Mouse (Mus musculus): ENCODE data around the gene Tmed6. TPM values are rescaled to one million over a fixed set of nuclear protein-coding genes. Genes with fewer than 3 reads are reported as not detected.

Gene Tmed6
- 52.9 and 55.6 TPM in 2 replicates for polyA plus RNA-seq (2015; fragmentation: Nextera tagmentation; extraction: Ambion mirVana)

GRCm38 (mm10) chr8:107065511-107066496, at the start of gene Tmed6:
Gene Tmed6 (minus strand): TSS chr8:107065644.
- 43% methylated on average over 17 of the region's 17 CpGs for WGBS
- DNase-seq (ENCODE audit: low spot score): peak; percentile 29
- no peak for TF ChIP-seq CTCF (IDR thresholded peaks at IDR 0.05; ENCODE audit: low read depth)
- Histone ChIP-seq H3K27ac (peak within 1 kb of the TSS; percentile 68), H3K4me1 (replicated peaks; ENCODE audit: insufficient read depth, low read length) (no peaks in the 10 kb centered on the region), H3K4me2 (ENCODE audit: low read length) (no peak within 1 kb of the TSS), H3K9ac (ENCODE audit: low read depth, low read length) (no peak within 1 kb of the TSS), H3K36me3 (ENCODE audit: insufficient read depth, low read length) (peaks cover 10% of the 10 kb centered on the region; the same call in 1 of the 2 replicates), H3K27me3 (ENCODE audit: insufficient read depth, low read length) (no peaks in the 10 kb centered on the region), H3K4me3 (replicated peaks; ENCODE audit: low read depth, low read length) (no peak within 1 kb of the TSS), H3K9me3 (replicated peaks; ENCODE audit: low read length) (no peaks in the 10 kb centered on the region)
- peak; percentile 73; the same call in 1 of the 2 replicates for ATAC-seq (replicated peaks; ENCODE audit: low FRiP score, low read depth)

GRCm38 (mm10) chr8:107115008-107115320, 49.5 kb upstream of the Tmed6 start:
- Histone ChIP-seq H3K4me3 (replicated peaks; ENCODE audit: low read depth, low read length) (0 out of 2 replicates have a peak overlapping the region, but pooled peaks have one; percentile 2), H3K9me3 (replicated peaks; ENCODE audit: low read length) (no peaks in the 10 kb centered on the region), H3K4me2 (ENCODE audit: low read length) (peak overlapping the region; percentile 23; the same call in 1 of the 2 replicates), H3K36me3 (ENCODE audit: insufficient read depth, low read length) (no peaks in the 10 kb centered on the region), H3K27ac (peak overlapping the region; percentile 80), H3K27me3 (ENCODE audit: insufficient read depth, low read length) (no peaks in the 10 kb centered on the region), H3K4me1 (replicated peaks; ENCODE audit: insufficient read depth, low read length) (peaks cover 21% of the 10 kb centered on the region; the same call in 1 of the 2 replicates), H3K9ac (ENCODE audit: low read depth, low read length) (peak overlapping the region; percentile 48)
- DNase-seq (ENCODE audit: low spot score) (no peak), ATAC-seq (replicated peaks; ENCODE audit: low FRiP score, low read depth) (no peak)
- no peak for TF ChIP-seq CTCF (IDR thresholded peaks at IDR 0.05; ENCODE audit: low read depth)
- 17% methylated on average over 10 of the region's 10 CpGs for WGBS

DNA sequence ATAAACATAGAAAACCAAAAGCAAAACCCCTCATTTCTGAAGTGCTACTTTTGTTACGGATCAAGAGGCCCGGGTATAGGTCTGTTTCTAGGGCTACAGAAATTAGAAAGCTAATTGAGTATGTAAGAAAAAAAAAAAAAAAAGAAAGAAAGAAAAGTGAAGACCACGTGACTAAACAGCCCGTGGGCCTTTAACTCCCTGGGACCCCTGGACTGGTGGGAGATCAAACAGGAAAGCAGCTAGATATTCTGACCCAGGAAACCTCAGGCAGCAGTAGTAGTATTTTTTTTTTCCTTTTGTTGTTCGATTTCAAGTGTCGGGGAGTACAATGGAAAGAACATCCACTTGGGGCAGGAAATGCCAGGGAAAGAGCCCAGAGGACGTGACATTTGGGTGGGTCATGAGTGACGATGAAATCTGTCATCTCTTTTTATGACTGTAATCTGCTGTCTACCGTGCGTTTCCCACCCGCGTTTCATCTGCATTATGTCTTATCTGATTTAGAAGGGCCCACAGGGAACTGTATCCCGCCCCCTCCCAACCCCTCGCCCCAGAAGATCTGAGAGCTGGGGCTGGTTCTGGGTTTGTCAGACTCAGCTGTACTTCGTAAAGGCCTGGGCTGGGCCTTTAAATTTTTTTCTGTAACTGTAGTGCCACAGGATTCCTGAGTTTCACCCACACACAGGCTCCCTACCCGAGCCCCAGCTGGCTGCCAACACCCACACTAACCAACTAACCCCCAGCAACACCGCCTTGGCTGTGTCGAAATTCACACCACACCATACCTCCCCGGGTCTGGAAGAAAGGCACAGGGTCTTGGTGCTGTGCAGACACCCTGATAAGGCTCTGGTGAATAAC, 48.9 kb upstream of the Tmed6 start:
- Histone ChIP-seq H3K27ac (peak overlapping the region; percentile 80), H3K4me3 (replicated peaks; ENCODE audit: low read depth, low read length) (0 out of 2 replicates have a peak overlapping the region, but pooled peaks have one; percentile 2), H3K4me1 (replicated peaks; ENCODE audit: insufficient read depth, low read length) (peaks cover 21% of the 10 kb centered on the region; the same call in 1 of the 2 replicates), H3K27me3 (ENCODE audit: insufficient read depth, low read length) (no peaks in the 10 kb centered on the region), H3K9me3 (replicated peaks; ENCODE audit: low read length) (no peaks in the 10 kb centered on the region), H3K4me2 (ENCODE audit: low read length) (peak overlapping the region; percentile 23), H3K36me3 (ENCODE audit: insufficient read depth, low read length) (no peaks in the 10 kb centered on the region), H3K9ac (ENCODE audit: low read depth, low read length) (peak overlapping the region; percentile 48)
- no peak for DNase-seq (ENCODE audit: low spot score)
- 19% methylated on average over 19 of the region's 19 CpGs for WGBS
- no peak for TF ChIP-seq CTCF (IDR thresholded peaks at IDR 0.05; ENCODE audit: low read depth)
- no peak for ATAC-seq (replicated peaks; ENCODE audit: low FRiP score, low read depth)

DNA sequence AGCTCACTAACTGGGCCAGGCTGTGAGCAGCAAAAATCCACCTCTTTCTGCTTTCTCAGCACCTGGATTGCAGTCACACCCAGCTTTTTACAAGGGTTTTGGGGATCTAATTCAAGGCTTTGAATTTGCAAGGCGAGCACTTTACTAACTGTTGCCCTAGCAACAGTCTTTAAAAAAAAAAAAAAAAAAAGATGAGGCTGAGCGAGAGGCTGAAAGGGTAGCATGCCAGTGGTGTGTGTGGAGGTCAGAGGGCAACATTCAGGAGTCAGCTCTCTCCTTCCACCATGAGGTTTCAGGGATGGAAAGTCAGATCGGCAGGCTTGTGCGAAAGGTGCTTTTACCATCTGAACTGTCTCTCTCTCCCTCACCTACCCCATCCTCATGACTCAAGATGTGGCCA, 47.8 kb upstream of the Tmed6 start:
- no peak overlapping the region for H3K4me3 ChIP-seq (replicated peaks; ENCODE audit: low read depth, low read length)
- no peaks in the 10 kb centered on the region for H3K9me3 ChIP-seq (replicated peaks; ENCODE audit: low read length)
- WGBS: 70% methylated on average over 4 of the region's 4 CpGs
- no peak for ATAC-seq (replicated peaks; ENCODE audit: low FRiP score, low read depth)
- H3K27ac ChIP-seq: no peak overlapping the region
- TF ChIP-seq CTCF (IDR thresholded peaks at IDR 0.05; ENCODE audit: low read depth): no peak
- H3K9ac ChIP-seq (ENCODE audit: low read depth, low read length): no peak overlapping the region
- no peak for DNase-seq (ENCODE audit: low spot score)
- H3K4me1 ChIP-seq (replicated peaks; ENCODE audit: insufficient read depth, low read length): peaks cover 11% of the 10 kb centered on the region; the same call in 1 of the 2 replicates
- no peaks in the 10 kb centered on the region for H3K27me3 ChIP-seq (ENCODE audit: insufficient read depth, low read length)
- H3K36me3 ChIP-seq (ENCODE audit: insufficient read depth, low read length): no peaks in the 10 kb centered on the region
- no peak overlapping the region for H3K4me2 ChIP-seq (ENCODE audit: low read length)

GRCm38 (mm10) chr8:107111340-107112105, 46.1 kb upstream of the Tmed6 start:
- no peak overlapping the region for H3K27ac ChIP-seq
- H3K4me3 ChIP-seq (replicated peaks; ENCODE audit: low read depth, low read length): no peak overlapping the region
- no peak overlapping the region for H3K9ac ChIP-seq (ENCODE audit: low read depth, low read length)
- no peaks in the 10 kb centered on the region for H3K36me3 ChIP-seq (ENCODE audit: insufficient read depth, low read length)
- no peak for TF ChIP-seq CTCF (IDR thresholded peaks at IDR 0.05; ENCODE audit: low read depth)
- ATAC-seq (replicated peaks; ENCODE audit: low FRiP score, low read depth): no peak
- H3K4me1 ChIP-seq (replicated peaks; ENCODE audit: insufficient read depth, low read length): peaks cover 8% of the 10 kb centered on the region; the same call in 1 of the 2 replicates
- no peak overlapping the region for H3K4me2 ChIP-seq (ENCODE audit: low read length)
- DNase-seq (ENCODE audit: low spot score): peak; percentile 77
- 82% methylated on average over 10 of the region's 11 CpGs for WGBS
- H3K27me3 ChIP-seq (ENCODE audit: insufficient read depth, low read length): no peaks in the 10 kb centered on the region
- H3K9me3 ChIP-seq (replicated peaks; ENCODE audit: low read length): no peaks in the 10 kb centered on the region

Measured in kidney, postnatal 0 days (tissue).